Mouse (Mus musculus) kidney, adult 2 months (tissue): ENCODE measurements around the gene Ccdc180.

ENCODE experiments used
- CTCF ChIP-seq: fragments of 200-500 bp; conservative IDR thresholded peaks from 2 replicates; pipeline ENCODE4 v1.5.1; 2011; ENCODE audit warnings: low read depth, mild to moderate bottlenecking, control low read depth, low read length, moderate library complexity, mixed read lengths; ENCODE audit not compliant: insufficient read depth, insufficient read length
- POLR2A ChIP-seq: fragments of 200-500 bp; IDR thresholded peaks from one replicate; pipeline ENCODE4 v1.6.1; 2011; ENCODE audit warnings: low read depth, low read length, control low read depth

DNA sequence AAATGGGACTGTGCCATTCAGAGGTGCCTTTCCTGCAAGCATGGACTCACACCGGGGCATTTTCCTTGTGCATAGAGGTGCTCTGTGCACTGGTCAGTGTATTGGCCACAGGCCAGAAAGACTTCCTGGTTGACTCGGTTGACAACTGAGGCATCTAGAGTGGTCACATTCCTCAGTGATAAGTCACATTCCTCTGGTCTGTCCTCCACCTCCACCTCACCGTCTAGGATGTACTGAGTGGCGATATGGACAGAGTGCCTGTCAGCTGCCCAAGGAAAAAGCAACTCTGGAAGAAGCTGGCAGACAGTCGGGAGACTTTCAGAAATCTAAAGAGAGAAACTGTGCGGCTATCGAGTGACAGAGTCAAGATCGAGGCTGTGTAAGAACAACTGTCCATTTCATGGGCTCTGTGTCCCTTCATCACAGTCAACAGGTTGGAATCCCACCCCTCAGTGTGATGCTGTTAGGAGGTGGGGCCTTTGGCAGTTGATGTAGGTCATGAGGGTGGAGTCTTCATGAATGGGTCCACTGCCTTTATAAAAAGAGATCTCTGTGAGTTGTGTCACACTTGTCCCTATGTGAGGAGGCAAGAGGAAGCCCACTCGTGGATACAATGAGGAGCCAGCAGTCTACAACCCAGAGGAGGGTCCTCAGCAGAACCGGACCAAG is 74.8 kb downstream of the Ccdc180 start, which contains the start of gene Tdrd7:
- no peak for TF ChIP-seq CTCF
- TF ChIP-seq POLR2A = no peak
